Mouse (Mus musculus): Measurements from ENCODE around the gene Cfb.
A peak's percentile ranks its signal among the peaks of the same experiment; 100 is the strongest.

Gene Cfb

GRCm38 (mm10) chr17:34884704-34885103 lies 22.4 kb upstream of the Cfb start:
- DNase-seq (ENCODE audit: low spot score): no peak

- no peak for DNase-seq (ENCODE audit: low spot score)
Observed at GRCm38 (mm10) chr17:34883332-34883731, 21.0 kb upstream of the Cfb start.

GRCm38 (mm10) chr17:34881683-34882310 lies 19.5 kb upstream of the Cfb start, which contains the start of gene Gm20547:
TSS of gene Gm20547 (minus strand) at chr17:34882042.
- DNase-seq (ENCODE audit: low spot score): no peak

GRCm38 (mm10) chr17:34881166-34881565 lies 18.8 kb upstream of the Cfb start:
- no peak for DNase-seq (ENCODE audit: low spot score)

GRCm38 (mm10) chr17:34879336-34879879 lies 17.1 kb upstream of the Cfb start, which contains the start of gene Zbtb12:
TSS of gene Zbtb12 (plus strand) at chr17:34879483.
- DNase-seq (ENCODE audit: low spot score): no peak

- no peak for DNase-seq (ENCODE audit: low spot score)
Observed at GRCm38 (mm10) chr17:34874321-34874720, 12.0 kb upstream of the Cfb start.

- DNase-seq (ENCODE audit: low spot score): no peak
Observed at GRCm38 (mm10) chr17:34865981-34866380, 3.7 kb upstream of the Cfb start.

- DNase-seq (ENCODE audit: low spot score): no peak
Observed at GRCm38 (mm10) chr17:34861704-34862415, 458 bp downstream of the Cfb start.

GRCm38 (mm10) chr17:34860514-34860913 lies 1.8 kb downstream of the Cfb start:
- no peak for DNase-seq (ENCODE audit: low spot score)

- DNase-seq (ENCODE audit: low spot score): no peak
Observed at GRCm38 (mm10) chr17:34858670-34859069, 3.6 kb downstream of the Cfb start.

- no peak for DNase-seq (ENCODE audit: low spot score)
Observed at GRCm38 (mm10) chr17:34855825-34856224, 6.5 kb downstream of the Cfb start.

- DNase-seq (ENCODE audit: low spot score): no peak
Observed at GRCm38 (mm10) chr17:34854761-34855160, 7.6 kb downstream of the Cfb start.

GRCm38 (mm10) chr17:34853511-34853910 lies 8.8 kb downstream of the Cfb start:
- DNase-seq (ENCODE audit: low spot score): no peak

- DNase-seq (ENCODE audit: low spot score): no peak
Observed at GRCm38 (mm10) chr17:34850517-34851125, 11.7 kb downstream of the Cfb start.

- DNase-seq (ENCODE audit: low spot score): peak; percentile 87
Observed at GRCm38 (mm10) chr17:34849722-34850516, 12.4 kb downstream of the Cfb start, which contains the start of the genes Skiv2l and Nelfe. TSS of gene Skiv2l (minus strand) at chr17:34850210. TSS of gene Nelfe (plus strand) at chr17:34850391.

- DNase-seq (ENCODE audit: low spot score): no peak
Observed at GRCm38 (mm10) chr17:34847615-34848014, 14.7 kb downstream of the Cfb start.

GRCm38 (mm10) chr17:34847192-34847591 lies 15.1 kb downstream of the Cfb start:
- no peak for DNase-seq (ENCODE audit: low spot score)

GRCm38 (mm10) chr17:34844884-34845283 lies 17.4 kb downstream of the Cfb start:
- DNase-seq (ENCODE audit: low spot score): no peak

- DNase-seq (ENCODE audit: low spot score): no peak
Observed at GRCm38 (mm10) chr17:34840736-34841307, 21.5 kb downstream of the Cfb start.

- DNase-seq (ENCODE audit: low spot score): no peak
Observed at GRCm38 (mm10) chr17:34838785-34839184, 23.5 kb downstream of the Cfb start.

All from ovary, postnatal 10 days (tissue).